Mouse (Mus musculus) liver, adult 2 months (tissue): ENCODE measurements at regions not wholly inside any gene's neighbourhood (a gene's known extent, or its start where the extent isn't known, plus 50 kb on each side); places are given as distances from the start of the nearest gene placed in this dataset.

ENCODE experiments used
- CTCF ChIP-seq: fragments of 200-500 bp; IDR thresholded peaks from 2 replicates; pipeline ENCODE4 v1.5.1; 2011; ENCODE audit warnings: low read depth, low read length, control low read depth
- POLR2A ChIP-seq: fragments of 200-500 bp; IDR thresholded peaks from 2 replicates; pipeline ENCODE4 v1.6.1; 2011; ENCODE audit warnings: low read length, control low read depth; ENCODE audit not compliant: insufficient read depth; ENCODE audit errors: extremely low read depth

- TF ChIP-seq CTCF (no peak), POLR2A (no peak)
Observed at GRCm38 (mm10) chr3:147170106-147170505, 317.9 kb downstream of the Ttll7 start.
